Mouse (Mus musculus) bone marrow, adult 2 months (tissue): ENCODE data around the gene Fez2.

Experiments used
- CTCF ChIP-seq: fragments of 200-500 bp; IDR thresholded peaks from 2 replicates; pipeline ENCODE4 v1.5.1; 2011; ENCODE audit warnings: low read length, control low read depth; ENCODE audit not compliant: control insufficient read depth, insufficient read depth
- POLR2A ChIP-seq: fragments of 200-500 bp; IDR thresholded peaks from 2 replicates; pipeline ENCODE4 v1.6.1; 2011; ENCODE audit warnings: low read depth, mild to moderate bottlenecking, control low read depth, low read length, borderline replicate concordance; ENCODE audit not compliant: control insufficient read depth

DNA sequence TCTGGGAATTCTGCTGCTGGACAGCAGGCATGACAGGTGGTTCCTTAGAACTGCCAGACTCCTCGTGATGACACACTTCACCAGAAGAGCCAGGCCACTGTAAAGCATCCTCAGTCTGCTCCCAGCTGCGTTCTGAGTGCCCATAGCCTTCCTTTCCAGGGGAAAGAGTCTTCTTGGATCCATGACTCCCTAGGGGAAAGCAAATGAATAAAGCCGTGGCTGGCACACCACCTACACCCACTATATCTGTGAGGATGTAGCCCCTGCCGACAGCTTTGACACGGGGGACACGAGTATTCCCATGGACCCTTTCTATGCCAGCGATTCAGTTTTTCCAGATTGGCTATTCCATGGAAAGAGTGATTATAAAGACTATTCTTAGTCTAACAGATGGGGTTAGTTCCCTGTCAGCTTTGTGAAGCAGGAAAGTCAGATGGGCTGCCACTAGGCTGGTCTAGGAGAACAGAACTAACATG lies 59.7 kb downstream of the Fez2 start:
- TF ChIP-seq CTCF (no peak), POLR2A (no peak)
